Mouse (Mus musculus): Measurements from ENCODE around the gene Paqr9. TPM values are rescaled to one million over a fixed set of nuclear protein-coding genes. Genes with fewer than 3 reads are reported as not detected.
A peak's percentile ranks its signal among the peaks of the same experiment; 100 is the strongest.

The Paqr9 gene
- polyA plus RNA-seq, 1 experiment from 2014 or later, result 1.9 TPM

DNA sequence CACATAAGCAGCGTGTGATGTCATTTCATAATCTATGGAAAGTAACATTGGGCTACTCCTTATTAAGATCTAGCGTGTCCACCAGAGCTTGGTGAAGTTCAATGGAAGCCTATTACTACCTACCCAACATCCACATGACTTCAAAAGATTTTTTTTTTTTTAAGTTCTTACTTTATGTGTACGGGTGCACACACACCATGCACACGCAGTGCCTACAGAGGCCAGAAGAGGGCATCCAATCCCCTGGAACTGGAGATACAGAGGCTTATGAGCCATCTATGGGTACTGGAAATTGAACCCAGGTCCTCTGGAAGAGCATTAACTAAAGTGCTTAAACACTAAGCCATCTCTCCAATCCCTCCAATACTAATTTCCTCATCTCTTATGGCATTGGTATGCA lies 39.9 kb downstream of the Paqr9 start:
- WGBS, result 86% methylated on average over 4 of the region's 4 CpGs
- no peak overlapping the region for H3K27ac ChIP-seq (ENCODE audit: low read depth, low read length)
- no peaks in the 10 kb centered on the region for H3K27me3 ChIP-seq (replicated peaks; ENCODE audit: control insufficient read depth, insufficient read depth, low read length)
- H3K4me2 ChIP-seq (ENCODE audit: low read length), result no peak overlapping the region
- no peaks in the 10 kb centered on the region for H3K9me3 ChIP-seq (replicated peaks; ENCODE audit: control insufficient read depth, low read length)
- H3K9ac ChIP-seq (ENCODE audit: low read length), result no peak overlapping the region
- no peak overlapping the region for H3K4me3 ChIP-seq (ENCODE audit: low read depth, low read length)
- no peaks in the 10 kb centered on the region for H3K36me3 ChIP-seq (ENCODE audit: control insufficient read depth, insufficient read depth, low read length)
- H3K4me1 ChIP-seq (ENCODE audit: control insufficient read depth, insufficient read depth, low read length), result no peaks in the 10 kb centered on the region
- ATAC-seq, result no peak
- DNase-seq (ENCODE audit: low spot score), result no peak

DNA sequence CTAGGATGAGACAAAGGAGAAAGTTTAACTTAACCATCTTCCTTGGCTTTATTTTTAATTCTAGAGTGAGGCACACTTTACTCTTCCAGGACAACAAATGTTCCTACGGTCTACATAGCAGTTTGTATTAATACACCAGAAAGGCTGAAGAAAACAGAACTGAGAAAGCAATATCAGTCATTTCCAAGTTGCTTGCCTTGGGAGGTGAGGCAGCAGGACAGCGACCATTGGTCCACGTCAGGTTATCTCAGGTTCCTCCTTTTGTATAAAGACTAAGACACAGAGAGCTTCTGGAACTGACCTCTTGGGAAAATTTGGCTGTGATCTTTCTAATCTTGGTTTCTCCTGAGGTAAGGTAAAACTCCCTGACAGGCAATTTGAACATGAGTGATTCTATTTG lies 43.4 kb downstream of the Paqr9 start:
- Histone ChIP-seq H3K27me3 (replicated peaks; ENCODE audit: control insufficient read depth, insufficient read depth, low read length) (no peaks in the 10 kb centered on the region), H3K27ac (ENCODE audit: low read depth, low read length) (no peak overlapping the region), H3K4me3 (ENCODE audit: low read depth, low read length) (no peak overlapping the region), H3K9ac (ENCODE audit: low read length) (no peak overlapping the region), H3K9me3 (replicated peaks; ENCODE audit: control insufficient read depth, low read length) (no peaks in the 10 kb centered on the region), H3K36me3 (ENCODE audit: control insufficient read depth, insufficient read depth, low read length) (no peaks in the 10 kb centered on the region), H3K4me2 (ENCODE audit: low read length) (no peak overlapping the region), H3K4me1 (ENCODE audit: control insufficient read depth, insufficient read depth, low read length) (no peaks in the 10 kb centered on the region)
- no peak for ATAC-seq
- DNase-seq (ENCODE audit: low spot score), result no peak
- WGBS, result 88% methylated on average over 3 of the region's 3 CpGs

DNA sequence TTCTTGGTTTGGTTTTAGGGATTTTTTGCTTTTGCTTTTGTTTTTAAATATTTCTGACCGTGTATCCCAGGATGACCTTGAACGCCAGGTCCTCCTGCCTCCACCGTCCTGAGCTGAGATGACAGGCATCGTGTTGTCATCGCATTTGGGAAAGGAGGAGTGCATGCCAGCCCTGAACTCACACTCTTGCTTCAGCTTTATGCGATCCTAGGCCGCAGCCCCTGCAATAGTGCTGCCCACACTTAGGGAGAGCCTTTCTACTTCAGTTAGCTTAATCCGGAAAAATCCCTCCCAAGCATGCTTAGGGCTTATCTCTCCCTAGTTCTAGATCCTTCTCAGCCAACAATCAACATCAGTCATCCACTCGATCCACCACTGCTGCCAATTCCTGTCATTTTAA lies 43.9 kb downstream of the Paqr9 start:
- H3K4me3 ChIP-seq (ENCODE audit: low read depth, low read length), result no peak overlapping the region
- H3K9ac ChIP-seq (ENCODE audit: low read length), result no peak overlapping the region
- ATAC-seq, result no peak
- H3K4me1 ChIP-seq (ENCODE audit: control insufficient read depth, insufficient read depth, low read length), result no peaks in the 10 kb centered on the region
- no peak overlapping the region for H3K27ac ChIP-seq (ENCODE audit: low read depth, low read length)
- H3K4me2 ChIP-seq (ENCODE audit: low read length), result no peak overlapping the region
- H3K36me3 ChIP-seq (ENCODE audit: control insufficient read depth, insufficient read depth, low read length), result no peaks in the 10 kb centered on the region
- WGBS, result 87% methylated on average over 9 of the region's 9 CpGs
- no peaks in the 10 kb centered on the region for H3K9me3 ChIP-seq (replicated peaks; ENCODE audit: control insufficient read depth, low read length)
- no peak for DNase-seq (ENCODE audit: low spot score)
- H3K27me3 ChIP-seq (replicated peaks; ENCODE audit: control insufficient read depth, insufficient read depth, low read length), result no peaks in the 10 kb centered on the region

DNA sequence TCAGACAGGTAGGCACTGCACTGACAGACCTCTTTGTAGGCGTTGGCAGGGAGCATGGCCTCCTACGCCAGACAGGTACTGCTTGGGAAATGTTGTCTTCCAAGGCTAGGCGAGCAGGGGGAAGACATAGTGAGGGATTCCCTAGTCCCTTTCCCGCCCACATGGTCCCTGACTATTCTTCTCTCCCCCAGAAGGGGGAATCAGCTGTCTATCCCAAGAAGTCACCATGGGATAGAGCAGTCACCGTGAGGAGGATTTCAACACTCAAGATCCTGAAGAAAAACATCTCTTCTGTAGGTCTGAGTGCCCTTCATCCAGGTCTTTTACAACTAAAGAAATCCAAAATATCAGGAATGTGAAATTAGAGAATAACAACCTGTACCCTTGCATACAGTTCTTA lies 47.7 kb downstream of the Paqr9 start:
- Histone ChIP-seq H3K9ac (ENCODE audit: low read length) (no peak overlapping the region), H3K36me3 (ENCODE audit: control insufficient read depth, insufficient read depth, low read length) (no peaks in the 10 kb centered on the region), H3K4me1 (ENCODE audit: control insufficient read depth, insufficient read depth, low read length) (no peaks in the 10 kb centered on the region), H3K4me2 (ENCODE audit: low read length) (no peak overlapping the region), H3K27me3 (replicated peaks; ENCODE audit: control insufficient read depth, insufficient read depth, low read length) (no peaks in the 10 kb centered on the region), H3K4me3 (ENCODE audit: low read depth, low read length) (no peak overlapping the region), H3K27ac (ENCODE audit: low read depth, low read length) (no peak overlapping the region), H3K9me3 (replicated peaks; ENCODE audit: control insufficient read depth, low read length) (no peaks in the 10 kb centered on the region)
- 64% methylated on average over 5 of the region's 5 CpGs for WGBS
- DNase-seq (ENCODE audit: low spot score) (no peak), ATAC-seq (no peak)

DNA sequence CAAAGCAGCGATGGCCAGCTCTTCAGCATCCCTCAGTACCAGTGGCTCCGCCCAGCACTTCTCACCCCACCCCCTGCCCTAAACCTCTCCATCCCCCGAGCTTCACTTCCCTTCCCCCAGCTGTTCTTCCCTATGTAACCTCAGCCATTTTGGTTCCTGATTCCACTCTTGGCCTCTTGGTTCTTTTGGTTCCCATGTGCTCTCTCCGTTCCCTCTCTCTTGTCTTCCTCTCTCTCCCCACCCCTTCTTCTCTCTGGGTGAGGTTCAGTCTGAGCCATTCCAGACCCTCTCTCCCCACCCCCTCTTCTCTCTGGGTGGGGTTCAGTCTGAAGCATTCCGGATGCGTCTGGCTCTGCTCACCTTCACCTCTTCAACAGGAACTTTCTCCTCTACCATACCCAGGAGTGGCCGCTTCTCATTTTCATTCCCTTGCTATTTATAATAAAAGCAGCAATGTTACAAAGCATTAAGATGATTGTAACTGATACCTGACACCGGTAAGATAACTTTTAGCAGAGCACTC lies 52.9 kb downstream of the Paqr9 start:
- no peak for DNase-seq (ENCODE audit: low spot score)
- no peak overlapping the region for H3K9ac ChIP-seq (ENCODE audit: low read length)
- no peaks in the 10 kb centered on the region for H3K4me1 ChIP-seq (ENCODE audit: control insufficient read depth, insufficient read depth, low read length)
- H3K27ac ChIP-seq (ENCODE audit: low read depth, low read length), result no peak overlapping the region
- H3K4me2 ChIP-seq (ENCODE audit: low read length), result no peak overlapping the region
- no peaks in the 10 kb centered on the region for H3K27me3 ChIP-seq (replicated peaks; ENCODE audit: control insufficient read depth, insufficient read depth, low read length)
- ATAC-seq, result no peak
- H3K4me3 ChIP-seq (ENCODE audit: low read depth, low read length), result no peak overlapping the region
- no peaks in the 10 kb centered on the region for H3K36me3 ChIP-seq (ENCODE audit: control insufficient read depth, insufficient read depth, low read length)
- 89% methylated on average over 8 of the region's 8 CpGs for WGBS
- H3K9me3 ChIP-seq (replicated peaks; ENCODE audit: control insufficient read depth, low read length), result no peaks in the 10 kb centered on the region

DNA sequence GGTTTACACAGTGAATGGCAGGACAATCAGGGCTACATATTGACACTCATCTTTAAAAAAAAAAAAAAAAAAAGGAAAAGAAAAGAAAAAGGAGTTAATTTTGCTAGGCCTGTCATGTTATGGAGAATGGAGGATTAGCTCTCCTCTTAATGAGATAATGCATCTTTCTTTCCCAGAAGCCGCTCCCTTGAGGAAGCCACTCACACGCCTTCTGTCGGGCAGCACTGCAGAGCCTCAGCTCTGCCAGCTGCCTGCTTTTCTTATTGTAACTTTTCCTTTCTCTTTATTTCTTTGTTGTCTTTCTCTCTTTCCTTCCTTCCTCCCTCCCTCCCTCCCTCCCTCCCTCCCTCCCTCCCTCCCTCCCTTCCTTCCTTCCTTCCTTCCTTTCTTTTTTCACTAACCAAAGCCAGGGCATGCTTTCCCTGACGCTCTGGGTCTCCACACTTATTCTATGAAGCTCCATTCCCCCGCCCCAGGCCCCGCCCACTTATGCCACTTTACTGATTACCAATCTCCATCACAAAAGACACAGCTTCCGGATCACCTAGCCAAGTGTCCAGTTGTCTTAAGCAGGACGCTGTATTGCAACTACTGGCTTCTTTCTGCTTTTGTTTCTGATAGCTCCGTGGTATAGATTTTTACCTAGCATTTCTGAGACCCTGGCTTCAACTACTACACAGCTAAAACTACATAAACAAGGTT lies 54.1 kb downstream of the Paqr9 start:
- Histone ChIP-seq H3K4me2 (ENCODE audit: low read length) (peak overlapping the region; percentile 33; the same call in 1 of the 2 replicates), H3K9ac (ENCODE audit: low read length) (0 out of 2 replicates have a peak overlapping the region, but pooled peaks have one; percentile 17), H3K36me3 (ENCODE audit: control insufficient read depth, insufficient read depth, low read length) (no peaks in the 10 kb centered on the region), H3K27ac (ENCODE audit: low read depth, low read length) (no peak overlapping the region), H3K4me3 (ENCODE audit: low read depth, low read length) (no peak overlapping the region), H3K4me1 (ENCODE audit: control insufficient read depth, insufficient read depth, low read length) (no peaks in the 10 kb centered on the region), H3K27me3 (replicated peaks; ENCODE audit: control insufficient read depth, insufficient read depth, low read length) (no peaks in the 10 kb centered on the region), H3K9me3 (replicated peaks; ENCODE audit: control insufficient read depth, low read length) (no peaks in the 10 kb centered on the region)
- WGBS, result 6% methylated on average over 8 of the region's 9 CpGs
- ATAC-seq (peak; percentile 69), DNase-seq (ENCODE audit: low spot score) (peak; percentile 57)

DNA sequence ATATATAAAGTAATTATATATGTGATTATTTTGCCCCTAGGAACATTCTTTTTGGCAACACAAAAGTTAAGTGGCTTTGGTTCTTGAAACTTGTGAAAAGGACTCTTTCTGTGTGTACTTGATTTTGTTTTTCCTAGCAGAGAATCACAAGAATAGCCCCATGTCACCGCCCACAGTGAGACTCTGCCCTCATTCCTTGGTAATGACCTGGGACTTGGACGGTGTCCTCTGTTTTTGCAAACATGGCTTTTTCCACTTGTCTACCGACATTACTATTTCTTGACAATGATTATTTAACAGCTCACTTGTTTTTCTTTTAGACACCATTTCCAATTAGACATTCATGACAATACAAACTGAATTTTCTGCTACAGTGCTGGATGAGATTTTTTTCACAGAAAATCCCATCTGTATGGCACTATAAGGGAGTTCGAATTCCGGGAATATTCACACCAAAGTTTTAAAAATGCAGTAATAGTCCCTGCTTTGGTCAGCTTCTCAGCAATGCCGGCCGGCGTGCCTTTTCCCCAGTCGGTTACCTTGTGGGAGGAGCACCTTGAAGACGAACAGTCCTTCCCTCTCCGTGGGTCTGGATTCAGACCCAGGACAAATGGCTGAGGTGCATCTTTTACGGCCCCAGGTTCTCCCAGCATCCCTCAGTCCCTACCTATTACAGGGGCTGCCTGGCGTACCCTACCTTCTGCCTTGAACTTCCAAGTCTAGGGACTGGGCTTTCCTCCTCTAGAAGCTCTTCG lies 55.6 kb downstream of the Paqr9 start:
- no peak for ATAC-seq
- no peak for DNase-seq (ENCODE audit: low spot score)
- Histone ChIP-seq H3K4me1 (ENCODE audit: control insufficient read depth, insufficient read depth, low read length) (no peaks in the 10 kb centered on the region), H3K9me3 (replicated peaks; ENCODE audit: control insufficient read depth, low read length) (no peaks in the 10 kb centered on the region), H3K4me3 (ENCODE audit: low read depth, low read length) (no peak overlapping the region), H3K27me3 (replicated peaks; ENCODE audit: control insufficient read depth, insufficient read depth, low read length) (no peaks in the 10 kb centered on the region), H3K9ac (ENCODE audit: low read length) (no peak overlapping the region), H3K4me2 (ENCODE audit: low read length) (no peak overlapping the region), H3K36me3 (ENCODE audit: control insufficient read depth, insufficient read depth, low read length) (no peaks in the 10 kb centered on the region), H3K27ac (ENCODE audit: low read depth, low read length) (no peak overlapping the region)
- WGBS, result 70% methylated on average over 14 of the region's 14 CpGs

DNA sequence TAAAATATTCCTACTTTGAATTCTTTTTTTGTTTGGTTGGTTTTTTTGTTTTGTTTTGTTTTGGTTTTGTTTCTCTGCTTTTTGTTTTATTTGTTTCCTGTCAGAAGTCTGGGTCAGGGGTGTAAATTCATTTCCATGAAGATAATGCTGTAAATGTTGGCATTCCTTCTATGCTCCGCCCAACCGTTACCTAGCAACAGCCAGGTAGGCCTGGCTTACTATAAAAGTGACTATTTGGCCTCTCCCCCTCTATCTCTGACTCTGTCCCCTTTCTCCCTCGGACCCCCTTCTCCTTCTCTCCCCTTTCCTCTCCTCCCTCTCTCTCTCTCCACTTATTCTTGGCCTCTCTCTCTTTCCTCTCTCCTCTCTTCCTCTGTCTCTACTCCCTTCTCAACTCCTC lies 56.5 kb downstream of the Paqr9 start:
- Histone ChIP-seq H3K27me3 (replicated peaks; ENCODE audit: control insufficient read depth, insufficient read depth, low read length) (no peaks in the 10 kb centered on the region), H3K4me1 (ENCODE audit: control insufficient read depth, insufficient read depth, low read length) (no peaks in the 10 kb centered on the region), H3K27ac (ENCODE audit: low read depth, low read length) (no peak overlapping the region), H3K4me2 (ENCODE audit: low read length) (no peak overlapping the region), H3K9me3 (replicated peaks; ENCODE audit: control insufficient read depth, low read length) (no peaks in the 10 kb centered on the region), H3K36me3 (ENCODE audit: control insufficient read depth, insufficient read depth, low read length) (no peaks in the 10 kb centered on the region), H3K4me3 (ENCODE audit: low read depth, low read length) (no peak overlapping the region), H3K9ac (ENCODE audit: low read length) (no peak overlapping the region)
- 78% methylated on average over 3 of the region's 3 CpGs for whole genome bisulfite sequencing
- ATAC-seq, result no peak
- DNase-seq (ENCODE audit: low spot score), result no peak

Measured in forebrain, embryonic 14.5 days (tissue).